ENCODE assay signal across 16 mouse cellular contexts in genomic region chr12:110777853-110778252, GRCm38 (mm10). TPM values are rescaled to one million over a fixed set of nuclear protein-coding genes. Genes with fewer than 3 reads are reported as not detected.
DNase-seq lines count a peak whose midpoint lies in the region; ATAC-seq lines count a peak whose summit lies in the region.
"Had no signal": no experiment of that assay in that cellular context is flagged by ENCODE, and none has a peak within 500 bp of the region (broad histone marks: within the 10 kb centered on the region; RNA-seq: fewer than 3 reads in every experiment).

No protein-coding gene starts in this region.

- peaks cover 4% of the 10 kb centered on the region; the same call in 1 of the 2 replicates for H3K36me3 ChIP-seq in midbrain, embryonic 15.5 days (replicated peaks)
- peaks cover 36% of the 10 kb centered on the region for H3K36me3 ChIP-seq in midbrain, embryonic 10.5 days

- H3K27ac ChIP-seq in midbrain, embryonic 15.5 days = no peak overlapping the region
- H3K27ac ChIP-seq in midbrain, embryonic 10.5 days (replicated peaks) = no peak overlapping the region
- H3K27ac ChIP-seq: hindbrain, embryonic 15.5 days had no signal

- H3K4me1 ChIP-seq in midbrain, embryonic 15.5 days = no peaks in the 10 kb centered on the region
- H3K4me1 ChIP-seq in midbrain, embryonic 10.5 days = peaks cover 9% of the 10 kb centered on the region

- no peak for DNase-seq in frontal cortex, adult 2 months (ENCODE audit: extremely low spot score in 1 of 2, low spot score in 1 of 2)
- DNase-seq in B cell, adult 2 months = peak; percentile 64 to 70
- no peak for DNase-seq in frontal cortex, postnatal 36 days (ENCODE audit: low spot score in 2 of 2)
- no peak for DNase-seq in midbrain, embryonic 10.5 days (ENCODE audit: low spot score)
- DNase-seq: adrenal gland, postnatal 36 days; cerebellum, adult 11 months; kidney, adult 8-10 months; liver; lung, adult 2 months had no signal

- no peak overlapping the region for H3K4me2 ChIP-seq in midbrain, embryonic 15.5 days
- H3K4me2 ChIP-seq: hindbrain, embryonic 15.5 days had no signal

- WGBS in midbrain, embryonic 15.5 days = 82% methylated on average over 5 of the region's 5 CpGs
- 86% methylated on average over 5 of the region's 5 CpGs for WGBS in midbrain, embryonic 10.5 days

- H3K4me3 ChIP-seq in midbrain, embryonic 15.5 days = no peak overlapping the region
- no peak overlapping the region for H3K4me3 ChIP-seq in midbrain, embryonic 10.5 days
- H3K4me3 ChIP-seq: hindbrain, embryonic 15.5 days had no signal

- ATAC-seq in frontal cortex, adult (ENCODE audit: low TSS enrichment) = 0 out of 2 replicates have a peak, but pooled peaks have one; percentile 13
- ATAC-seq in common myeloid progenitor, adult 5-6 weeks (replicated peaks; ENCODE audit: low read depth, poor library complexity, severe bottlenecking) = peak; percentile 81
- ATAC-seq in monocyte, adult 5-6 weeks (replicated peaks; ENCODE audit: insufficient number of reproducible peaks, low FRiP score, low TSS enrichment, poor library complexity, severe bottlenecking) = peak; percentile 80
- no peak for ATAC-seq in midbrain, embryonic 15.5 days (replicated peaks)
- ATAC-seq: activated CD4-positive, CD25-positive, alpha-beta regulatory T cell, adult 4 months; midbrain, embryonic 16.5 days had no signal

- no peaks in the 10 kb centered on the region for H3K27me3 ChIP-seq in midbrain, embryonic 15.5 days (replicated peaks)
- no peaks in the 10 kb centered on the region for H3K27me3 ChIP-seq in midbrain, embryonic 10.5 days (ENCODE audit: low read depth, poor library complexity, severe bottlenecking)
- H3K27me3 ChIP-seq: hindbrain, embryonic 15.5 days had no signal

- no peaks in the 10 kb centered on the region for H3K9me3 ChIP-seq in midbrain, embryonic 15.5 days
- no peaks in the 10 kb centered on the region for H3K9me3 ChIP-seq in midbrain, embryonic 10.5 days (replicated peaks)
- H3K9me3 ChIP-seq: hindbrain, embryonic 15.5 days had no signal

- no peak overlapping the region for H3K9ac ChIP-seq in midbrain, embryonic 15.5 days
- H3K9ac ChIP-seq: hindbrain, embryonic 15.5 days had no signal

RNA-seq across cellular contexts. Expression of gene Wdr20, which starts 40.1 kb away (rescaled TPM):
- polyA plus RNA-seq in frontal cortex, adult 2 months (2012; rRNA removed) = 22.9 and 25.6 TPM in 2 replicates
- total RNA-seq in common myeloid progenitor, adult 5-6 weeks (2017) = 29.8 and 32.0 TPM in 2 replicates
- 42.6 to 73.3 TPM (median 57.7 TPM) in 3 replicates for total RNA-seq in monocyte, adult 5-6 weeks (2017)
- 25.5 and 26.8 TPM in 2 replicates for polyA plus RNA-seq in midbrain, embryonic 15.5 days (2015; fragmentation: Nextera tagmentation; extraction: Ambion mirVana)
- 22.6 and 27.9 TPM in 2 replicates for polyA plus RNA-seq in midbrain, embryonic 10.5 days (2016; fragmentation: Nextera tagmentation; extraction: Ambion mirVana)

Comparison
In these comparisons a context has a peak if more than half of its experiments do, and no peak if none do; other contexts are left out.
1. DNase-seq: peak in B cell, adult 2 months (2 of 2); none in frontal cortex, adult 2 months (0 of 2), frontal cortex, postnatal 36 days (0 of 2) and midbrain, embryonic 10.5 days (single experiment).